Mouse (Mus musculus) liver, embryonic 14.5 days (tissue): Measurements from ENCODE around the gene Gm11037.

Experiments used
- CTCF ChIP-seq: IDR thresholded peaks from 2 replicates; pipeline ENCODE4 v1.5.1; 2016; ENCODE audit warnings: antibody characterized with exemption, low read depth, control low read depth
- EP300 ChIP-seq: IDR thresholded peaks from 2 replicates; pipeline ENCODE4 v1.6.1; 2016; ENCODE audit warnings: antibody characterized with exemption, low read depth

DNA sequence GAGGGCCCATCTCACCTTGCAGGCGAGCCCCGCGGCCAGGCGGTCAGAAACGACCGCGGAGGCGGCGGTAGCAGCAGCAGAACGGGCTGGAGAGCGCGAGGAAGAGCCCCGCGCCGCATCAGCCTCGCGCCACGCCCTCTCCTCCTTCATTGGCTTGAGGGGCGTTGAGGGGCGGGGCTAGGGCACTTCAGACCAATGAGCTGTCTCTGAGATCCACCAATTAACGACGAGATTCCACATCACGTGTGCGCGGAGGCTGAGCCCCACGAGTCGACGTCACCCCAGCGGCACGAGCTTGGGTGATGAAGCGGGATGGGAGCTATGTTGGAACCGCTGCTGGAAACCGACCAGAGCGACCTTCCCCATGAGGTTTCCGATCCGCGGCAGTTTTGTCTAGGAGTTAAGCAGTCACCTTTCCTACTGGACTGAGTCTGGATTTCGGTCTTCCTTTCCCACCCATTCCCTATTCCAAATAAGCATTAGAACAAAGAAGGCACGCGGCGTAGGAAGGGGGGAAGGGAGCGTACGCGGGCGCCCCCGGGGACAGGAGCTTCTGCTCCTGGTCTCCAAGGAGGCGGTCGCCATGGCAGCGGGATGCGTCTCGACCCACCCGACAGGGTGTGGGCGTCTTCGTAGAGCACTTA lies 26.8 kb downstream of the Gm11037 start, which contains the start of gene 1700037H04Rik:
- TF ChIP-seq CTCF, result no peak
- TF ChIP-seq EP300, result no peak
